Mouse (Mus musculus): ENCODE measurements around the gene Phactr2. TPM values are rescaled to one million over a fixed set of nuclear protein-coding genes. Genes with fewer than 3 reads are reported as not detected.
A peak's percentile ranks its signal among the peaks of the same experiment; 100 is the strongest.

The Phactr2 gene
- polyA plus RNA-seq, 1 experiment: 33.5 TPM

GRCm38 (mm10) chr10:13377895-13378294, 96.3 kb downstream of the Phactr2 start:
- DNase-seq: no peak
- H3K4me1 ChIP-seq (ENCODE audit: control insufficient read depth, insufficient read depth, low read length): peaks cover 3% of the 10 kb centered on the region
- 94% methylated on average over 1 of the region's 1 CpGs for WGBS
- H3K4me3 ChIP-seq (replicated peaks; ENCODE audit: extremely low read depth, low read depth, low read length): no peak overlapping the region
- no peak for TF ChIP-seq POLR2A (IDR thresholded peaks at IDR 0.05; ENCODE audit: borderline replicate concordance, extremely low read depth, low read depth, low read length)
- TF ChIP-seq CTCF (IDR thresholded peaks at IDR 0.05; ENCODE audit: insufficient read depth, low read length): no peak

DNA sequence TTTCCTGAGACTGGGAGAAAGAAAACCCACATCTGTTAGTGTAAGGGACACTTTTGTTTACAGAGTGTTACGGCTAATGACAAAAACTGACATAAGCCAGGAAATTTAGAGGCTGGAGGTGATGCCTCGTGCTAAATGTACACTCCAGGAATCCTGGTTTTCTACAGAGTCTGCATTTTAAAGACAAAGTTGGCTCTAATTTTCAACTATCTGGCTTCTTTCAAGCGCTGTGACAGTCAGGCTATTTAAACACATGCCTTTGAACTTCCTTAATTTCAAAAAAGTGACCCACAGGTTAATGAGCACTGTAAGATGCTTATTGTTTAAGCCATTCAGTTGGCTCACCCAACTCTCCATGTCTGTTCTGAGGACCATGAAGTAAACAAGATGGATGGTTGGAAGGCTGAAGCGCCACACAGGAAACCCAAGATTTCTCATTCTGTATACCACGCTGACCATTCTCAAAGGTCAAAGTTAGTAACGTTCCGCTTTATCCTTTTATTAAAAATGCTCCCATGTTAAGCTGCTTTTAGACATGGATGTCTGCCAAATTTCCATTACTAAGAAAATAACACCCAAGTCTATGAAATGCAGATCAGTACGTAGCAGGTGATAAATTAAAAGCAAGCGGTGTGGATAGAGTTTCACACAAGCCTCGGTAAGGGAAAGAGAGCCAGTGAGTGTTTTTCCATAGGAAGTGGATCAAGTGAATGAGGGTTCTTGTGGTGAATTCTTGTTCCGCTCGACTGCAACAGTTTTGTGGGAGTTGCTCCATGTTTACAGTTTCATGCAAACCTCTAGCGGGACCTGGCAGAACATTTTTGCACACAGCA, 97.6 kb downstream of the Phactr2 start:
- Histone ChIP-seq H3K4me1 (ENCODE audit: control insufficient read depth, insufficient read depth, low read length) (peaks cover 3% of the 10 kb centered on the region), H3K4me3 (replicated peaks; ENCODE audit: extremely low read depth, low read depth, low read length) (no peak overlapping the region)
- TF ChIP-seq POLR2A (IDR thresholded peaks at IDR 0.05; ENCODE audit: borderline replicate concordance, extremely low read depth, low read depth, low read length): no peak
- no peak for TF ChIP-seq CTCF (IDR thresholded peaks at IDR 0.05; ENCODE audit: insufficient read depth, low read length)
- WGBS: 54% methylated on average over 13 of the region's 13 CpGs
- no peak for DNase-seq

DNA sequence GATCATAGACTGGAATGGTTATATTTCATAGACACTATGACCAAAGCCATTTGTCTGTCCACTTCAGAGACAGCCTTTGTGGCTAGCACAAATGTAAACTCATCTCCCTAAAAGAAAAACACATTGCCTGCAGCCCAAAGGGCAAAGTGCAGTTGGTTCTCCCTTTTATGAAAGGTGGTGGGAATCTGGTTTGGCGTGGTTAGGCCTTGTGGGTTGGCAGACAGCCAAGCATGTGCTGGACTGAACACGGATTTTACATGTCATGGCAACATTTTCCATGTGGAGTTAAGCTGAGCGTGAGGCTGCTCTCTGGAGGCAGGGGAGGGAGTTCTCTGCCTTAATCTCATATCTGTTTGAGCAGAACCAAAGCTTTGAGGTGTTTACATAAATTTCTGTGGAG, 98.4 kb downstream of the Phactr2 start:
- peak; percentile 11 for DNase-seq
- WGBS: 16% methylated on average over 3 of the region's 3 CpGs
- TF ChIP-seq POLR2A (IDR thresholded peaks at IDR 0.05; ENCODE audit: borderline replicate concordance, extremely low read depth, low read depth, low read length) (no peak), CTCF (IDR thresholded peaks at IDR 0.05; ENCODE audit: insufficient read depth, low read length) (no peak)
- no peak overlapping the region for H3K4me3 ChIP-seq (replicated peaks; ENCODE audit: extremely low read depth, low read depth, low read length)
- H3K4me1 ChIP-seq (ENCODE audit: control insufficient read depth, insufficient read depth, low read length): peaks cover 3% of the 10 kb centered on the region

DNA sequence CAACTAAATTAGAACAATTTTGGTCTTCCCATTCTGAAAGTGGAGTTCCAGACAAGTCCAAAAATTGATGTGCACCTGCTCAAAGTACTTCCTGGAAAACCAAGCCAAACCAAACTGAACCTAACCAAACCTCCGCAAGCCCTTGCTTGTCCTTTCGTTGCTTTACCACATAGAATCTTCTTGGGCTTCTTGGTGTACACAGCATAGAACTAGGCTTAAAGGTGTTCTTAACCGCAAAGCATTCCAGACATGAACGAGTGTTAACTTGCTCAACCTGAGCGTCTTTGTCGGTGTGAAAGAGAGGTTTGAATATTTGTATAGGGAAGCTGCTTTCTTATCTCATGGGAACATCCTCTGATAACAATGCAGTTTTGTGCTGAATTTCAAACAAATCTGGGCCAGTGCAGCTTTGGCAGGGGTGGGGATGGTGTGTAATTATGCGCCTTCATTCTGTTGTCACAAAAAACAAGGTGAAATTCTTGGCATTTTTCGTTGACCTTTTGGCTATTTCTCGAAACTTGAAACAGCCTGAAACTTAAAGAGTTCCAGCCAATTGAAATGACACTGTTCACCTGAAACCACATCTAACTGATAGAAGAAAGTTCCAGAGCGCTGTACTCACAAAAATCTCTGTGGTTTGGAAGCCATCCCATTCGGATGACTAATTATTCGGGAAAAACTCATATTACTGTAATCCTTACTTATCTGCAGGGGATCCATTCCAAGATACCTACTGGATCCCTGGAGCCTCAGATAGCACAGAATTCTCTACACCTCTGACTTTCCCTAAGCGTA, 104.4 kb downstream of the Phactr2 start:
- 51% methylated on average over 13 of the region's 13 CpGs for WGBS
- no peak for DNase-seq

GRCm38 (mm10) chr10:13364286-13364580, 110.0 kb downstream of the Phactr2 start:
- TF ChIP-seq CTCF (IDR thresholded peaks at IDR 0.05; ENCODE audit: insufficient read depth, low read length): no peak
- no peak for TF ChIP-seq POLR2A (IDR thresholded peaks at IDR 0.05; ENCODE audit: borderline replicate concordance, extremely low read depth, low read depth, low read length)
- WGBS: 56% methylated on average over 2 of the region's 2 CpGs
- no peak for DNase-seq

More for the DNA sequence above, 104.4 kb downstream of the Phactr2 start:
- Histone ChIP-seq H3K4me1 (ENCODE audit: control insufficient read depth, insufficient read depth, low read length) (peaks cover 8% of the 10 kb centered on the region), H3K4me3 (replicated peaks; ENCODE audit: extremely low read depth, low read depth, low read length) (no peak overlapping the region)
- TF ChIP-seq CTCF (IDR thresholded peaks at IDR 0.05; ENCODE audit: insufficient read depth, low read length) (no peak), POLR2A (IDR thresholded peaks at IDR 0.05; ENCODE audit: borderline replicate concordance, extremely low read depth, low read depth, low read length) (no peak)

DNA sequence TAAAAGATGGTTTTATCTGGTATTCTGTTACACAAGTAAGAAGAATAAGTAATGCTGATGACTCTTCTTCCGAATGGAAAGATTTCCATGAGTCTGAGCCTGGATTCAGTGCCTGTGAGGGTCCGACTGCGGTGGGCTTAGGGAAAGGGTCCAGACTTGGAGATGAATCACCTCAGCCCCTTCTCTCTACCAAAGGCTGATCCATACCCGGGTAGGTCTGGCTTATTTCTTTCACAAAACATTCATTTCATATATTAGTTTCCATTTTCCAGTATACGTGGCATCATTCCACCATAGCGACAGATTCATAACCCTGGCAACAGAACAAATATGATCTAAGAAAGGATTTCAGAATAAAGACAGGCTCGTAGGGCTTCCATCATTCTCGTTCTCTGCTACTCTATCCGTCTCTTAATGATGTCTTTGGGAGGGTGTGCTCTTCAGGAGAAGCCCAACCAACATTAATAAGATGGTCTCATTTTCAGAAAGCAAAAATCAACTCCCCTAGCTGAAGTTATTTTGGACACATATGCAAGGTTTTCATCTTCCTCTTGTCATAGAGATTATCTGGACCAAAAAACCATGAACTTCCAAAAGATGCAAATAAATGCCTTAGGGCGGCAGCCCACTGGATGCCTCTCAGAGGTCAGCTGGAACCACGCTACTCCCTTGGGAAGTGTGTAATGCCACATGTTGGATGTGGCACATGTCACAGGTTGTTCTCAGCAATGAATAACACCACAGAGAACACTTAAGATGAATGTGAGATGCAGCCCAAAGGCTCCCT, 110.5 kb downstream of the Phactr2 start:
- TF ChIP-seq POLR2A (IDR thresholded peaks at IDR 0.05; ENCODE audit: borderline replicate concordance, extremely low read depth, low read depth, low read length): no peak
- TF ChIP-seq CTCF (IDR thresholded peaks at IDR 0.05; ENCODE audit: insufficient read depth, low read length): no peak
- Histone ChIP-seq H3K4me3 (replicated peaks; ENCODE audit: extremely low read depth, low read depth, low read length) (no peak overlapping the region), H3K4me1 (ENCODE audit: control insufficient read depth, insufficient read depth, low read length) (no peaks in the 10 kb centered on the region)
- DNase-seq: no peak
- 76% methylated on average over 11 of the region's 11 CpGs for WGBS

More at GRCm38 (mm10) chr10:13364286-13364580, 110.0 kb downstream of the Phactr2 start:
- Histone ChIP-seq H3K4me3 (replicated peaks; ENCODE audit: extremely low read depth, low read depth, low read length) (no peak overlapping the region), H3K4me1 (ENCODE audit: control insufficient read depth, insufficient read depth, low read length) (0 out of 2 replicates have a peak, but pooled peaks cover under 1% of the 10 kb centered on the region)

- no peak overlapping the region for H3K4me3 ChIP-seq (replicated peaks; ENCODE audit: extremely low read depth, low read depth, low read length)
- no peaks in the 10 kb centered on the region for H3K4me1 ChIP-seq (ENCODE audit: control insufficient read depth, insufficient read depth, low read length)
- DNase-seq: no peak
- TF ChIP-seq POLR2A (IDR thresholded peaks at IDR 0.05; ENCODE audit: borderline replicate concordance, extremely low read depth, low read depth, low read length) (no peak), CTCF (IDR thresholded peaks at IDR 0.05; ENCODE audit: insufficient read depth, low read length) (no peak)
Observed at GRCm38 (mm10) chr10:13360913-13361312, 113.3 kb downstream of the Phactr2 start.

GRCm38 (mm10) chr10:13359846-13360245, 114.4 kb downstream of the Phactr2 start:
- 92% methylated on average over 5 of the region's 5 CpGs for whole genome bisulfite sequencing
- DNase-seq: no peak
- no peak overlapping the region for H3K4me3 ChIP-seq (replicated peaks; ENCODE audit: extremely low read depth, low read depth, low read length)

DNA sequence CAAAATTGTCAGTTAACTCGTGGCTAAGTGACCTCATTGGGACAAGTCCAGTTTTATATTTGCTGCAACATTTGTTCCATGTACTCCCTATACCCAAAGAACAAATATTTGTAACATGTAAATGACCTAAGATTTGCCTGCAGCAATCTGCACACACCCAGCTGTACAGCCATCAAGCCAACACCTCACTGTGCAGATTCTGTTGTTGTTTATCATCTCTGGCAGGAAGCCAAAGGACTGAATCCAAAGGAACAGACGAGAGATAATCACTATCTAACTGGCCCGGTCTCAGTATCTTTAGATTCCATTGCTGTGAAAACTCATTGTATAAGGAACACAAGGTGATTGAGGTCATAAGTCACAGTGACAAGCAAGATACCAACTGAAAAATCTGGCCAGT, 115.5 kb downstream of the Phactr2 start:
- WGBS: 24% methylated on average over 3 of the region's 3 CpGs
- DNase-seq: no peak
- Histone ChIP-seq H3K4me1 (ENCODE audit: control insufficient read depth, insufficient read depth, low read length) (no peaks in the 10 kb centered on the region), H3K4me3 (replicated peaks; ENCODE audit: extremely low read depth, low read depth, low read length) (no peak overlapping the region)
- no peak for TF ChIP-seq CTCF (IDR thresholded peaks at IDR 0.05; ENCODE audit: insufficient read depth, low read length)
- no peak for TF ChIP-seq POLR2A (IDR thresholded peaks at IDR 0.05; ENCODE audit: borderline replicate concordance, extremely low read depth, low read depth, low read length)

More at GRCm38 (mm10) chr10:13359846-13360245, 114.4 kb downstream of the Phactr2 start:
- TF ChIP-seq CTCF (IDR thresholded peaks at IDR 0.05; ENCODE audit: insufficient read depth, low read length) (no peak), POLR2A (IDR thresholded peaks at IDR 0.05; ENCODE audit: borderline replicate concordance, extremely low read depth, low read depth, low read length) (no peak)
- H3K4me1 ChIP-seq (ENCODE audit: control insufficient read depth, insufficient read depth, low read length): no peaks in the 10 kb centered on the region
